ENCODE assay signal across 11 mouse cellular contexts in genomic region chr14:60540111-60540510, GRCm38 (mm10).
"Had no signal": no experiment of that assay in that cellular context is flagged by ENCODE, and none has a peak within 500 bp of the region (broad histone marks: within the 10 kb centered on the region; RNA-seq: fewer than 3 reads in every experiment).

No protein-coding gene starts in this region.

- H3K27me3 ChIP-seq: liver, embryonic 12.5 days; midbrain, embryonic 12.5 days; neural tube, embryonic 12.5 days had no signal

- H3K4me3 ChIP-seq: liver, embryonic 12.5 days; midbrain, embryonic 12.5 days; neural tube, embryonic 12.5 days had no signal

- H3K27ac ChIP-seq: kidney, postnatal 0 days; liver, embryonic 12.5 days; midbrain, embryonic 12.5 days; neural tube, embryonic 12.5 days had no signal

- H3K36me3 ChIP-seq: liver, embryonic 12.5 days; midbrain, embryonic 12.5 days; neural tube, embryonic 12.5 days had no signal

- DNase-seq: kidney, adult 11 months; kidney, adult 9 months; lung, embryonic 14.5 days; lung, postnatal 10 days; lung, postnatal 4 days; thymus, adult 2 months; thymus, postnatal 25 days had no signal

- H3K9me3 ChIP-seq: liver, embryonic 12.5 days; midbrain, embryonic 12.5 days; neural tube, embryonic 12.5 days had no signal

- H3K9ac ChIP-seq: liver, embryonic 12.5 days; lung, embryonic 14.5 days; midbrain, embryonic 12.5 days; neural tube, embryonic 12.5 days had no signal

- ATAC-seq: liver, embryonic 12.5 days had no signal

- H3K4me2 ChIP-seq: liver, embryonic 12.5 days; lung, embryonic 14.5 days; midbrain, embryonic 12.5 days; neural tube, embryonic 12.5 days had no signal

- H3K4me1 ChIP-seq: liver, embryonic 12.5 days; midbrain, embryonic 12.5 days; neural tube, embryonic 12.5 days had no signal
